Mouse (Mus musculus) C2C12 (cell line): ENCODE data around the gene Ep400. TPM values are rescaled to one million over a fixed set of nuclear protein-coding genes. Genes with fewer than 3 reads are reported as not detected.
"Not testable (repeated sequence)": the region's sequence is repeated elsewhere in the genome, so short reads cannot be mapped to it uniquely, and the experiment has no call there.

Experiments
- H3K27me3 ChIP-seq: one replicate; pipeline ENCODE4 v1.6.1; 2011; ENCODE audit not compliant: control insufficient read depth, insufficient read depth, insufficient read length
- H3K36me3 ChIP-seq: one replicate; pipeline ENCODE4 v1.6.1; 2011; ENCODE audit not compliant: control insufficient read depth, insufficient read depth
- H3K4me3 ChIP-seq: one replicate; pipeline ENCODE4 v1.5.1; 2011; ENCODE audit warnings: mild to moderate bottlenecking, control low read depth; ENCODE audit not compliant: poor library complexity, insufficient read depth, severe bottlenecking
- H3K79me2 ChIP-seq: one replicate; pipeline ENCODE4 v1.6.1; 2011; ENCODE audit not compliant: control insufficient read depth, insufficient read depth
- H3K79me3 ChIP-seq: one replicate; pipeline ENCODE4 v1.6.1; 2011; ENCODE audit warnings: low read depth, control low read depth
- H3ac ChIP-seq: one replicate; pipeline ENCODE3; 2011; ENCODE audit warnings: low read depth; ENCODE audit not compliant: control insufficient read depth, insufficient read length
- CEBPB ChIP-seq: IDR thresholded peaks from one replicate; pipeline ENCODE4 v1.6.1; 2011; ENCODE audit warnings: low read depth, mild to moderate bottlenecking, control low read depth, moderate library complexity
- CTCF ChIP-seq: IDR thresholded peaks from one replicate; pipeline ENCODE4 v1.5.1; 2011; ENCODE audit not compliant: control insufficient read depth, insufficient read depth, insufficient read length
- FOSL1 ChIP-seq: IDR thresholded peaks from one replicate; pipeline ENCODE4 v1.8.0; 2011; ENCODE audit warnings: mild to moderate bottlenecking, low read length; ENCODE audit not compliant: poor library complexity, insufficient read depth, severe bottlenecking
- MAX ChIP-seq: IDR thresholded peaks from one replicate; pipeline ENCODE4 v1.6.1; 2011; ENCODE audit warnings: mild to moderate bottlenecking, control low read depth
- MYOD1 ChIP-seq: IDR thresholded peaks from one replicate; pipeline ENCODE4 v1.6.1; 2011; ENCODE audit warnings: low read depth; ENCODE audit not compliant: control insufficient read depth, insufficient read length
- MYOG ChIP-seq: IDR thresholded peaks from one replicate; pipeline ENCODE4 v1.6.1; 2011; ENCODE audit not compliant: control insufficient read depth, insufficient read length; ENCODE audit errors: extremely low read depth
- USF1 ChIP-seq: IDR thresholded peaks from one replicate; pipeline ENCODE4 v1.6.1; 2011; ENCODE audit warnings: low read depth, mild to moderate bottlenecking, control low read depth, moderate library complexity
- polyA plus RNA-seq: library from polyadenylated mRNA; unstranded; fragments of >200 nt; fragmentation: generic; extraction: Trizol; gene quantifications from one replicate; pipeline ENCODE4 v1.2.1, GENCODE M21; 2012; ENCODE audit warnings: missing spikeins

Gene Ep400
- polyA plus RNA-seq, 1 experiment = 23.6 TPM

DNA sequence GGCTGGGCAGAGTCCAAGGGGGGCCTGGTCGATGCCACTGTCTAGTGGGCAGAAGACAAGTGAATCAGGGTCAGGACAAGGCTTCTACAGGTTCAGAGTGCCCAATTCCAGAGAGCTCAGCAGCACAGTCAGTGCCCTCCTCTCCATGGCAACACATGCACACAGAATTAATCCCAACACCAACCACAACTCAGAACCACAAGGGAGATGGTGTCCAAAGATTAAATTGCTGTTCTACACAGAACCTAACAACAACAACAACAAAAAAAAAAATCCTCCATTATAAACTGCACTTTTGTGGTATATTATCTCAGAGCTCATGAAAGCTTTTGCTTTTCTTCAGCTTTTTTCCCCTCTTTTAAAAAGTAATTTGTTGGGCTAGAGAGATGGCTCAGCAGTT is 34.9 kb downstream of the Ep400 start:
- no peak for TF ChIP-seq MAX
- TF ChIP-seq CEBPB = no peak
- no peak for TF ChIP-seq MYOD1
- TF ChIP-seq MYOG = no peak
- TF ChIP-seq USF1 = no peak
- no peak for TF ChIP-seq CTCF
- TF ChIP-seq FOSL1 = no peak
- Histone ChIP-seq H3K4me3 (no peak overlapping the region), H3ac (no peak overlapping the region), H3K79me3 (no peaks in the 10 kb centered on the region), H3K79me2 (no peaks in the 10 kb centered on the region), H3K27me3 (no peaks in the 10 kb centered on the region), H3K36me3 (peaks cover 72% of the 10 kb centered on the region)

DNA sequence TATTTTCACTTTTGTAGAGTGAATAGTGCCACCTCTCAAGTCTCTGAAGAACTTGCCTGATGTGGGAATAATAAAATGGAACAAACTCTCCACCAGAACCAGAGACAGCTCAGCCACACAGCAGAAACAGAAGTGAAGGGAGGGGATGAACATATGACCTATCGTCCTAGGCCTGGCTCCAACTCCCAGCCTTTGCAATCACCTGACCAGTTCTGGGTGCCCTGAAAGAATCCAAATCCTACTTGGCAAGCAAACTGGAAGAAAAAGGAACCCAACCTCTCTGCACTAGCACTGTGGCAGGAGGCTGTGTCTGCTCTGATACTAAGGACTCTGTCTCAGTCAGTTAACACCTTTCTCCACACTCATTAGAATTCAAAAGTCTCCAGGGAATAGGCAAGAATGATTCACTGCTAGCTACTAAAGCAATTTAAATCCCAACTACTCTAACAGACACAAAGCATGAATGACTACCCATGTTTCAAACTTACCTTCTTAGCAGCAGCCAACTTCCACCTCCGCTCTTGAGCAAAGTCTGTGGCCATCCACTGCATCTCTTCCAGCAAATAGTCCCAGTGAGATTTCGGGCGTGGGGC is 37.2 kb downstream of the Ep400 start:
- no peak overlapping the region for H3ac ChIP-seq
- TF ChIP-seq CEBPB = no peak
- no peak for TF ChIP-seq USF1
- TF ChIP-seq FOSL1 = no peak
- no peak for TF ChIP-seq MYOD1
- no peak for TF ChIP-seq MYOG
- no peak for TF ChIP-seq CTCF
- TF ChIP-seq MAX = no peak
- no peaks in the 10 kb centered on the region for H3K79me3 ChIP-seq
- H3K79me2 ChIP-seq = no peaks in the 10 kb centered on the region
- H3K36me3 ChIP-seq = peaks cover 74% of the 10 kb centered on the region
- H3K27me3 ChIP-seq = no peaks in the 10 kb centered on the region
- no peak overlapping the region for H3K4me3 ChIP-seq

DNA sequence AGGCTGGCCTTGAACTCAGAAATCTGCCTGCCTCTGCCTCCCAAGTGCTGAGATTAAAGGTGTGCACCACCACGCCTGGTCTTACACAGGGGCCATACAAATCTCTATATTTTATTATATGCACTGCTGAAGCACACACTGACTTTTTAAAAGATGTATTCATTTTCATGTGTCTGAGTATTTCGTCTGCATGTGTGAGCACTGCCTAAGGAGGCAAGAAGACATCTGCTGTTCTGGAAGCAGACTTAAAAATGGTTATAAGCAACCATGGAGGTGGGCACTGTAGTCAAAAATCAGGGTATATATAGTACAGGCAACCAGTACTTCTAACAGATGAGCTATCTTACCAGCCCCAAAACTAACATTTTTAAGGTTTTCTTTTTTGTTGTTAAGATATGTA is 39.3 kb downstream of the Ep400 start:
- no peak for TF ChIP-seq CEBPB
- TF ChIP-seq CTCF = no peak
- TF ChIP-seq FOSL1 = no peak
- TF ChIP-seq USF1 = no peak
- TF ChIP-seq MYOD1 = no peak
- no peak for TF ChIP-seq MYOG
- no peak for TF ChIP-seq MAX
- Histone ChIP-seq H3K27me3 (no peaks in the 10 kb centered on the region), H3ac (no peak overlapping the region), H3K36me3 (peaks cover 77% of the 10 kb centered on the region), H3K79me2 (no peaks in the 10 kb centered on the region), H3K79me3 (no peaks in the 10 kb centered on the region), H3K4me3 (no peak overlapping the region)

DNA sequence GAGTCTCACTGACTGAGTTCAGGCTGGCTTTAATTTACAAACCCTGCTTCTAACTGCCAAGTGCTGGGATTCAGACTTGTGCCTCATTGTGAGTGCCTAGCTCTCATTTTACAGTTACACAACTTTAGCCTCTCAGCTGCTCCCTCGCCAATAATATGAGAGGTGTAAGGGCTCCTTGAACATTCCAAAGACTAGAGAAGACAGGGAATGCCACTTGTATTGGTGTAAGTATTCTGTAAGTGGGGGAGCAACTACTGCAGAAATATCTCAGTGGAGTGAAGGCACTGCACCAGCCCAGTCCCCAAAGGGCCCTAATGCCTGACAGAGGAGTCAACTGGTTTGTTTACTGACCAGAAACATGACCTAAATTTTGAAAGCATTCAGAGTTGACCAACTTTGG is 42.7 kb downstream of the Ep400 start:
- peaks cover 80% of the 10 kb centered on the region for H3K36me3 ChIP-seq
- TF ChIP-seq USF1 (no peak), MAX (no peak), MYOG (no peak), MYOD1 (no peak), CEBPB (no peak), FOSL1 (no peak), CTCF (no peak)
- no peak overlapping the region for H3K4me3 ChIP-seq

DNA sequence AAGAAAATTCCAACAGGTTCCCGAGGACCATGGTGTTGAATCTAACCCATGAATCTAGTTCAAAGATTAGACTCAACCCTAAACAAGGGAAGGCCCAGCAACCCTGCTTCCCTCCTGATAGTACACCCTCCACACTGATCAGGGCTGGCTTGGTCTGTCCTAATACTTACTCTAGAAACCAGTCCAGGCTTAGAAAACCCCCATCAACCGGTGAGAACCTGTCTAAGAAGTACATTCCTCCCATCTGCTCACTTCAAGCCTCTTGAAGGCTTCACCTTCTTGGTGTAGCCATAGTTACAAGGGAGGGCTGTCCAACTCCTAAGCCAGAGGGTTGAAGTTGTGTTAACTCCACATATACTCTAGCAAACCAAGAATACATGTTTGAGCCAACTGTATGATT is 47.0 kb downstream of the Ep400 start:
- Histone ChIP-seq H3K79me2 (no peaks in the 10 kb centered on the region), H3K4me3 (no peak overlapping the region), H3K27me3 (no peaks in the 10 kb centered on the region), H3ac (no peak overlapping the region), H3K79me3 (no peaks in the 10 kb centered on the region), H3K36me3 (peaks cover 68% of the 10 kb centered on the region)
- TF ChIP-seq FOSL1 (no peak), MAX (no peak), CTCF (no peak), CEBPB (no peak), MYOD1 (no peak), USF1 (no peak), MYOG (no peak)

More for the DNA sequence above, 42.7 kb downstream of the Ep400 start:
- no peaks in the 10 kb centered on the region for H3K27me3 ChIP-seq
- no peaks in the 10 kb centered on the region for H3K79me2 ChIP-seq
- H3K79me3 ChIP-seq = no peaks in the 10 kb centered on the region
- no peak overlapping the region for H3ac ChIP-seq

DNA sequence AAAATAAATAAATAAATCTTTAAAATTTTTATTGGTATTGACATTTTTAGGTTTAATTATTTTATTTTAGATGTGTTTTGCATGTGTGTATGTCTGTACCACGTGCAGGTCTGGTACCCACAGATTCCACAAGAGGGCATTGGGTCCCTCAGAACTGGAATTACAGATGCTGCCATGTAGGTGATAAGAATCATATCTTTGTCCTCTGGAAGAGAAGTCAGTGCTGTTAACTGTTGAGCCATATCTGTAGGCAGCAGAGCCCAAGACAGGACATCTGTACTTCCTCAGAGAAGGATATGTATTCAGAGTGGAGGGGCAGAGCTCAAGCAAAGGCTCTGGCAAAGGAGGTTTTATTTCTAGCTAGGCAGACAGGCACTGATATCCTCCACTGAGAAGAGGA is 49.1 kb downstream of the Ep400 start:
- not testable (repeated sequence) for H3K79me3 ChIP-seq, H3ac ChIP-seq, H3K27me3 ChIP-seq, H3K79me2 ChIP-seq, H3K4me3 ChIP-seq
- peaks cover 71% of the 10 kb centered on the region for H3K36me3 ChIP-seq
